In genomic region chr7:50137706-50138105, GRCm38 (mm10) we compare ENCODE assay signal across 11 mouse cellular contexts.
"Had no signal": no experiment of that assay in that cellular context is flagged by ENCODE, and none has a peak within 500 bp of the region (broad histone marks: within the 10 kb centered on the region; RNA-seq: fewer than 3 reads in every experiment).

No protein-coding gene starts in this region.

- DNase-seq: liver, postnatal 0 days; lung, adult 2 months; lung, postnatal 4 days; midbrain, embryonic 14.5 days; retina, postnatal 1 day; right cerebral cortex, postnatal 25 days; right cerebral cortex, postnatal 4 days; spleen, adult 18-20 months; thymus, adult 2 months; thymus, postnatal 25 days; thymus, postnatal 4 days had no signal
